Mouse (Mus musculus) heart, embryonic 14.5 days (tissue): ENCODE data around the gene Vps35. TPM values are rescaled to one million over a fixed set of nuclear protein-coding genes. Genes with fewer than 3 reads are reported as not detected.

Experiments
- ATAC-seq: fragments of 200-750 bp; cut with Nextera tagmentation; 2 replicates; pipeline ENCODE4 v1.8.0; 2017; ENCODE audit warnings: low read depth, moderate TSS enrichment; ENCODE audit not compliant: insufficient number of reproducible peaks, insufficient read depth, low FRiP score
- H3K27ac ChIP-seq, 2 experiments: fragments of 200-500 bp in 1 of 2; fragments of 300-500 bp in 1 of 2; sonication (generic) in 1 of 2; replicated peaks in 1 of 2; 2 replicates each; pipeline ENCODE4 v1.5.1; 2012 to 2014; ENCODE audit warnings: low read depth in 2 of 2, low read length in 2 of 2, control low read depth in 1 of 2, mild to moderate bottlenecking in 1 of 2, mixed read lengths in 1 of 2; ENCODE audit not compliant: control insufficient read depth in 1 of 2, insufficient read depth in 1 of 2
- H3K27me3 ChIP-seq: fragments of 300-500 bp; sonication (generic); 2 replicates; pipeline ENCODE4 v1.6.1; 2014; ENCODE audit warnings: mild to moderate bottlenecking, low read length, control low read depth; ENCODE audit not compliant: control insufficient read depth, insufficient read depth
- H3K36me3 ChIP-seq: fragments of 300-500 bp; sonication (generic); 2 replicates; pipeline ENCODE4 v1.6.1; 2014; ENCODE audit warnings: mild to moderate bottlenecking, control low read depth, low read length, mixed read lengths; ENCODE audit not compliant: control insufficient read depth, insufficient read depth
- H3K4me1 ChIP-seq, 2 experiments: fragments of 200-500 bp in 1 of 2; fragments of 300-500 bp in 1 of 2; sonication (generic) in 1 of 2; 2 replicates each; pipeline ENCODE4 v1.6.1; 2012 to 2014; ENCODE audit warnings: low read length in 2 of 2, control low read depth in 1 of 2, mixed read lengths in 1 of 2; ENCODE audit not compliant: control insufficient read depth in 2 of 2, insufficient read depth in 2 of 2
- H3K4me2 ChIP-seq: fragments of 300-500 bp; sonication (generic); 2 replicates; pipeline ENCODE4 v1.6.1; 2014; ENCODE audit warnings: mild to moderate bottlenecking, low read length
- H3K4me3 ChIP-seq, 2 experiments: fragments of 200-500 bp in 1 of 2; fragments of 300-500 bp in 1 of 2; sonication (generic) in 1 of 2; 2 replicates each; pipeline ENCODE4 v1.5.1; 2012 to 2014; ENCODE audit warnings: low read length in 2 of 2, mild to moderate bottlenecking in 2 of 2, control low read depth in 1 of 2, low read depth in 1 of 2, moderate library complexity in 1 of 2; ENCODE audit not compliant: control insufficient read depth in 1 of 2, insufficient read depth in 1 of 2
- H3K9ac ChIP-seq: fragments of 300-500 bp; sonication (generic); 2 replicates; pipeline ENCODE4 v1.6.1; 2014; ENCODE audit warnings: mild to moderate bottlenecking, low read length
- H3K9me3 ChIP-seq: fragments of 300-500 bp; sonication (generic); 2 replicates; pipeline ENCODE4 v1.6.1; 2016; ENCODE audit warnings: low read length, control low read depth; ENCODE audit not compliant: control insufficient read depth
- WGBS: fragments of 180-500 bp; shearing (Covaris S2); extraction: QIAGEN DNeasy Blood & Tissue Kit; methylation state at CpG from one replicate; pipeline ENCODE4 v1.1.7; 2014; 5-methylcytosine and 5-hydroxymethylcytosine counted together
- polyA plus RNA-seq: library from polyadenylated mRNA; unstranded; fragments of >200 nt; fragmentation: Nextera tagmentation; extraction: Ambion mirVana; gene quantifications from 2 replicates; pipeline ENCODE4 v1.2.1, GENCODE M21; 2014

Gene Vps35
- polyA plus RNA-seq, 1 experiment from 2014 or later: 110 TPM

DNA sequence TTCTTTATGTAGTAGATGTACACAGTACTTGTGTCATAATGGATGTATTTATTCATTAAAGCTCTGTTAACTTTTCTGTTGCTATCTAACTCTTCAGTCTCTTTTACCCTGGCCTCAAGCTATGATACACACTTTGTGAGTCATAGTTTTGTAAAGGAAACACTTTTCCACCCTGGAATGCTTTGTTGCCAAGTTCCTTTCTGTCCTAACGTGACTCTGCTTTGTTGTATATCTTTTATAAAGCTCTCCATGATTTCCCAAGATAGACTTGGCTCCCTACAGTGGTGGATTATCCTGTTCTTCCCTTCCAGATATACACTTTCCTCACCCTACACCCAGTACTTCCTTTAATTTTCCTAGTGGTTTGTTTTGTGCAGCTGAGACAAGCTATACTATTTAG is 2.3 kb upstream of the Vps35 start:
- H3K4me1 ChIP-seq: peaks cover 0 to 33% of the 10 kb centered on the region in 2 experiments; a peak in 3 of 4 replicates
- ATAC-seq: no peak
- no peak overlapping the region for H3K9ac ChIP-seq
- no peaks in the 10 kb centered on the region for H3K9me3 ChIP-seq
- H3K36me3 ChIP-seq: peaks cover 56% of the 10 kb centered on the region
- H3K27me3 ChIP-seq: no peaks in the 10 kb centered on the region
- no peak overlapping the region for H3K4me3 ChIP-seq
- 10% methylated on average over 1 of the region's 1 CpGs for WGBS
- peak overlapping the region; percentile 36 for H3K4me2 ChIP-seq
- no peak overlapping the region for H3K27ac ChIP-seq

DNA sequence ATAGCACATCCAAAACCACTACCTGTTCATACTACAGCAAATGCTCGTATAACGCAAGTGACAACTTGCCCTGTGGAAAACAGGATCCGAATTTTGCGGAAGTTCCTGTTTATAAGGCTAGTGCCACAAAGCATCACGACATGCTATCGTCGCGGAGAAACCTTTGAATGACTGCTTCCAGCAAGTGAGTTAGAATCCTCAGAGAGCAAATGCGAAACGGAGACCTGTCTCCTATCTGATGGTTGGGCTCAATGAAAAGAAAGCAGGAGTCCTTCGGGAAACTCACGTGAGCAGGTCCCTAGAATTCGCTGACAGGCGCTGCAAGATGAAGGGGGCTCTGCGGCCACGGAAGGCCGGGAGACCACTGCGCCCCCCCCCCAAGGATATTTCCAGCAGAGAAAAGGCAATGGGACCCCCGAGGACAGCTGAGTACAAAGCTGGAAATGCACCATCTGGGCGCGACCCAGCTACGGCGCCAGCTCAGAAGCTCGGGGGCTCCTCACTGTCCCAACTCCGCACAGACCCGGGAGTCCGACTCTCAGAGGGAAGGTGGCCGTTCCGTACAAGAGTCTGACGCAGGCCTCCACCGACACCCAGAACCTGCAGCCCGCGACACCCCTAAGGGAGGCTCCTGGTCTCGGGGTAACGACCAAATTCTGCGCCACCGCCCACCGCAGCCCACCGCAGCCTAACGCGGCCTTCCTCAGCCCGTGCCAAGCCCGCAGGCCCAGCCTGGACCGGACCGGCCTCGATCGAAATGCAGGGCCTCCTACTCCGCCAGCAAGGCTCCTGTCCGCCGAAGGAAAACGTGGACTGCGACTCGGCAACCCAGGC is 785 bp downstream of the Vps35 start:
- peak overlapping the region; percentile 79 for H3K4me2 ChIP-seq
- 1% methylated on average over 53 of the region's 53 CpGs for WGBS
- ATAC-seq: peak; percentile 22
- peaks cover 35% of the 10 kb centered on the region for H3K36me3 ChIP-seq
- peaks cover 0 to 33% of the 10 kb centered on the region in 2 experiments; a peak in 3 of 4 replicates for H3K4me1 ChIP-seq
- H3K9ac ChIP-seq: peak overlapping the region; percentile 90
- peak overlapping the region; percentile 57 to 95 for H3K27ac ChIP-seq
- peak overlapping the region; percentile 96 to 99 for H3K4me3 ChIP-seq
- no peaks in the 10 kb centered on the region for H3K27me3 ChIP-seq
- H3K9me3 ChIP-seq: no peaks in the 10 kb centered on the region

DNA sequence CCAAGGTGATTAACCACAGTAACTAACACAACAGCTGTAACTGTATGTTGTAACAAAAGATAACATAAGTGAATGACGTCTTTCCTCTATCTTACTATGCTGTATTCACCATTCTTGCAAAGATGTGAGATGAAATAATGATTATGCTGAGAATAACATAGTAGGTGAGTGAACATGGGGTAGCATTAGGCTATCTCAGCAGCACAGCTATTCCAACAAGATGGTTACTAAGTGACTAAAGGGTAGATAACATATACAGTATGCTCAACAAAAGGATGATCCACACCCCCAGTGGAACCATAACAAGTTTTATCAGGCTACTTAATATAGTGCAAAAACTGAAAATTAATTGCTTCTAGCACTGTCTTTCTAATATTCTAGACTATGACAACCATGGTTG is 12.8 kb downstream of the Vps35 start:
- Histone ChIP-seq H3K27me3 (no peaks in the 10 kb centered on the region), H3K9me3 (no peaks in the 10 kb centered on the region), H3K4me2 (no peak overlapping the region), H3K4me1 (no peaks in the 10 kb centered on the region), H3K27ac (no peak overlapping the region), H3K4me3 (no peak overlapping the region), H3K36me3 (peaks cover 86% of the 10 kb centered on the region), H3K9ac (no peak overlapping the region)
- ATAC-seq: no peak
- whole genome bisulfite sequencing: 83% methylated on average over 1 of the region's 1 CpGs

DNA sequence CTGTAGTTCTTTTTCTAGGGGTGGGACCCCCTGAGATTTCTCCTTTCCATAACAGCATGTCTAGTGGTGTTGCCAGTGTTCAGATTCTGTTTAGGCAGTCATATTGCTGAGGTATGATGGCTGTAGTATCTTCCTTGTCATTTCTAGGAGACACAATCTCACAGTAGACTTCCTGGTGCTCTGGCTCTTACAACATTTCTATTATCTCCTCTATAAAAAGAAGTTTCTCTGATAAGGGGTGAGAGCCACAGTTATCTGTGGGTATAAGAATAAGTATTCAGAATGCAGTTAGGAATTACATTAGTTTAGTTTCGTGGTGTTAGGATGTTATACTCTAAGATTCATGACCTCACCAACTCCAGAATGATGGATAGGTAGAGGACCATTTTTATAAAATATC is 72.3 kb downstream of the Vps35 start:
- WGBS: 46% methylated on average over 1 of the region's 1 CpGs
- H3K27ac ChIP-seq: no peak overlapping the region
- H3K4me3 ChIP-seq: no peak overlapping the region
- ATAC-seq: no peak
- no peak overlapping the region for H3K9ac ChIP-seq
- H3K4me1 ChIP-seq: no peaks in the 10 kb centered on the region
- H3K9me3 ChIP-seq: no peaks in the 10 kb centered on the region
- H3K4me2 ChIP-seq: no peak overlapping the region
- H3K36me3 ChIP-seq: no peaks in the 10 kb centered on the region
- no peaks in the 10 kb centered on the region for H3K27me3 ChIP-seq

DNA sequence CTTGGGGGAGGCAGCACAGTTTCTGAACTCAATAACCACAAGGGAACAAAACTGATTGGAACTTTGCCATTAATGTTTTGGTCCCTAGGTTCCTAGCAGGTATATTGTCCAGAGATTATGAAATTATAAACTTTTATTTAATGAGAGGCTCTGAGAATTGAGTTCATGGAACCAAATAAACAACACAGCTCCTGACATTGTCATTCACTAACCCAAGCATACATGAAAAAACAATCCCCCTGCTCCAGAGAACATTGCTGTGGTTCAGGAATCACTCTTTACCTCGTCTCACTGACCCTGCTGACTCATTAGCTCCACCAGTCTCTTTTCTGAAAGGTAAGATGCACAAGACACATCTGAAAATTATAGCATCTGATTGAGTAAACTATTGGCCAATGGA is 73.9 kb downstream of the Vps35 start, which contains the start of gene Olfr371:
Gene Olfr371 (plus strand): TSS at position 301 of the 400 bp plus-strand sequence.
- no peak within 1 kb of the TSS for H3K27ac ChIP-seq
- H3K4me2 ChIP-seq: no peak within 1 kb of the TSS
- H3K36me3 ChIP-seq: no peaks in the 10 kb centered on the region
- ATAC-seq: no peak
- no peak within 1 kb of the TSS for H3K4me3 ChIP-seq
- peaks cover 0 to 4% of the 10 kb centered on the region in 2 experiments; a peak in 1 of 4 replicates for H3K4me1 ChIP-seq
- WGBS: 21% methylated on average over 1 of the region's 1 CpGs
- H3K9ac ChIP-seq: no peak within 1 kb of the TSS
- no peaks in the 10 kb centered on the region for H3K9me3 ChIP-seq
- no peaks in the 10 kb centered on the region for H3K27me3 ChIP-seq

DNA sequence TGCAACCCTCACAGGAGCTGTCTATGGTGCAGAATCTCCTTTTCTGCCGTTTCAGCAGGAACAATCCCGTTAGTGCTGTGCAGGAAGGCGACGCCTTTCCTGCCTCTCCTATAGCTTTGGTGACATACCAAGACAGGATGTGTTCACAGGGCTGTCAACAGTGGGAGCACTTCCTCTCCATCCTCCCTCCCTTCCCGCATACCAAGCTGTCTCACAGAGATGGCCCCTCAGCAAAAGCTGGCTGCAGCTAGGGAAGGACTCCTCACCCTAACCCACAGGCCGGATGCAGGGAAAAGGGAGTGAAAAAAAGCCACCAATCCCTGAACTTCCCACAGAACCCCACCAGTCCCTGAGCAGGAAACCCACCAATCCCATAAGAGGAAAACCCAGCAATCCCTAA is 78.6 kb downstream of the Vps35 start:
- ATAC-seq: peak; percentile 89
- Histone ChIP-seq H3K9me3 (no peaks in the 10 kb centered on the region), H3K27ac (peak overlapping the region; percentile 71 to 82), H3K4me1 (peaks cover 0 to 4% of the 10 kb centered on the region in 2 experiments; a peak in 1 of 4 replicates), H3K36me3 (no peaks in the 10 kb centered on the region), H3K9ac (no peak overlapping the region), H3K4me3 (no peak overlapping the region), H3K4me2 (no peak overlapping the region), H3K27me3 (no peaks in the 10 kb centered on the region)
- WGBS: 31% methylated on average over 6 of the region's 6 CpGs

DNA sequence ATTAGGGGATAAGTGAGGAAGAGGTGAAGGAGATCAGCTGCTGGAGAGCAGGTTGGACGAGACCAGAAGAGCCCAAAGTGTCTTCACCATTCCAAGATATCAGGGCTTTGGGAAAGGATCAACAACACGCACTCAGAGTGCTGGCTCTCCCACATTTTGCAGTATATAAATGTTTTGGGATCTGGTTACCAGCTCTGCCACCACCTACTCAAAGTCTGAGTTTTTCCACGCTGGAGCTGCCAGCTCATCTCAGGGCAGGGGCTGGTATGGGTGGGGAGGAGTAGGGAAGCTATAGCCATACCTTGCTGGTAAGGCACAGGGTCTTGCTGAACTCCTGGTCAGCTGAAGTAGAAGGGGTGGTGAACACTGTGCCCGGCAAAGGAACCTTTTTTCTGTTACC is 79.4 kb downstream of the Vps35 start:
- no peaks in the 10 kb centered on the region for H3K36me3 ChIP-seq
- no peak overlapping the region for H3K4me2 ChIP-seq
- H3K4me1 ChIP-seq: peaks cover 0 to 4% of the 10 kb centered on the region in 2 experiments; a peak in 1 of 4 replicates
- no peaks in the 10 kb centered on the region for H3K27me3 ChIP-seq
- 72% methylated on average over 4 of the region's 4 CpGs for WGBS
- H3K4me3 ChIP-seq: no peak overlapping the region
- no peaks in the 10 kb centered on the region for H3K9me3 ChIP-seq
- no peak for ATAC-seq
- H3K9ac ChIP-seq: no peak overlapping the region
- peak overlapping the region; percentile 69 to 72 for H3K27ac ChIP-seq
